Mouse (Mus musculus) liver, adult 2 months (tissue): Measurements from ENCODE around the gene Pcsk1n. TPM values are rescaled to one million over a fixed set of nuclear protein-coding genes. Genes with fewer than 3 reads are reported as not detected.
A peak's percentile ranks its signal among the peaks of the same experiment; 100 is the strongest.

ENCODE experiments used
- DNase-seq: peaks from one replicate; pipeline ENCODE4 v3.0.0-alpha.2; 2011; ENCODE audit warnings: low read depth, low spot score; ENCODE audit errors: extremely low read depth
- H3K27ac ChIP-seq: fragments of 200-500 bp; replicated peaks from 2 replicates; pipeline ENCODE4 v1.5.1; 2012; ENCODE audit warnings: low read depth, mild to moderate bottlenecking, control low read depth, inconsistent platforms, low read length; ENCODE audit not compliant: insufficient read depth
- H3K27me3 ChIP-seq: fragments of 200-500 bp; 2 replicates; pipeline ENCODE4 v1.6.1; 2012; ENCODE audit warnings: mild to moderate bottlenecking, moderate library complexity, low read length, inconsistent platforms; ENCODE audit not compliant: control insufficient read depth, insufficient read depth
- H3K36me3 ChIP-seq: fragments of 200-500 bp; 2 replicates; pipeline ENCODE4 v1.6.1; 2012; ENCODE audit warnings: low read length, inconsistent platforms; ENCODE audit not compliant: control insufficient read depth, insufficient read depth
- H3K4me1 ChIP-seq: fragments of 200-500 bp; 2 replicates; pipeline ENCODE4 v1.6.1; 2011; ENCODE audit warnings: low read length; ENCODE audit not compliant: control insufficient read depth, insufficient read depth
- H3K4me3 ChIP-seq: fragments of 200-500 bp; 2 replicates; pipeline ENCODE4 v1.5.1; 2011; ENCODE audit warnings: low read depth, mild to moderate bottlenecking, control low read depth, low read length, moderate library complexity; ENCODE audit not compliant: insufficient read depth
- H3K79me2 ChIP-seq: fragments of 200-500 bp; 2 replicates; pipeline ENCODE4 v1.6.1; 2012; ENCODE audit warnings: inconsistent platforms, mild to moderate bottlenecking, low read length, moderate library complexity; ENCODE audit not compliant: control insufficient read depth, insufficient read depth
- H3K9ac ChIP-seq: fragments of 200-500 bp; 2 replicates; pipeline ENCODE4 v1.6.1; 2012; ENCODE audit warnings: low read depth, mild to moderate bottlenecking, control low read depth, inconsistent platforms, low read length
- CTCF ChIP-seq: fragments of 200-500 bp; IDR thresholded peaks from 2 replicates; pipeline ENCODE4 v1.5.1; 2011; ENCODE audit warnings: low read depth, low read length, control low read depth
- POLR2A ChIP-seq: fragments of 200-500 bp; IDR thresholded peaks from 2 replicates; pipeline ENCODE4 v1.6.1; 2011; ENCODE audit warnings: low read length, control low read depth; ENCODE audit not compliant: insufficient read depth; ENCODE audit errors: extremely low read depth
- WGBS: fragments of 180-500 bp; shearing (Covaris S2); methylation state at CpG from one replicate; pipeline ENCODE4 v1.1.7; 2018; 5-methylcytosine and 5-hydroxymethylcytosine counted together
- polyA plus RNA-seq: library from polyadenylated mRNA; depleted of rRNA; stranded (reverse); fragments of >200 nt; gene quantifications from 2 replicates; pipeline ENCODE4 v1.2.3, GENCODE M21; 2012; rRNA removed
- total RNA-seq: library from RNA; depleted of rRNA; stranded (reverse); fragments of >200 nt; gene quantifications from 2 replicates; pipeline ENCODE4 v1.2.3, GENCODE M21; 2014; rRNA removed

The Pcsk1n gene
- total RNA-seq: 0.09 TPM in 1 of 2 replicates, not detected in the other
- not detected in 2 replicates for polyA plus RNA-seq

DNA sequence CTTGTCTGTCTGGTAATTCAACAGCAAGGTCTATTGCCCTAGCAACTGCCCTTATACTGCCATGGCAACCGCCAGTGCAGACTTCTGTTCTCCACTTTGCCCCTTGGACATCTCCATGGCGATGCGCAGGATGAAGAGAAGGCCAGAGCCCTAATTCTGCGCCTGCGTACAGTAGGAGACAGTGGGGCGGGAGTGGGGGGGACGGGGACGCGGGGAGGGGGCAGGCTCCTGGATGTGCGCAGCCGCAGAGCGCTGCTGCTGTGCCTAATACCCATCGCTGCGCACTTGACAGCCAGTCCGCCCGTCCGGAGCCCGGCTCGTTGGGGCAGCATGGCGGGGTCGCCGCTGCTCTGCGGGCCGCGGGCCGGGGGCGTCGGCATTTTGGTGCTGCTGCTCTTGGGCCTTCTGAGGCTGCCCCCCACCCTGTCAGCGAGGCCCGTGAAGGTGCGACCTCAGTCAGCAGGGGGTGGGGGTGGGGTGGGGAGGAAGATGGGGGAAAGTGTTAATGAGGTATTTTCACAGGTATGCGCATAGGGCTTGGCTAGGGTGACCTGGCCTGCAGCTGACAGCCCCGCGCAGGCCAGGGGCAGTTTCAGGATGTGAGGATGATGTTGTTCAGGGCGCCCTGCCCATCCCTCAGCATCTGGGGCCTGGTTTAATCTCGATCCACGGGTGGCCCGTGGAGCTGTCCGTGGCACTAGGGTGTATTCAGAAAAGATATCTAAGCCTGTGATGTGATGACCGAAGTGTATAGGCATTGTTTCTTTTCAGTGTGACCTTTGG, at the start of gene Pcsk1n:
Gene Pcsk1n, plus strand, starts transcription at position 222 of the 783 bp plus-strand sequence.
- Histone ChIP-seq H3K27me3 (peaks cover 13% of the 10 kb centered on the region), H3K79me2 (no peaks in the 10 kb centered on the region), H3K27ac (no peak within 1 kb of the TSS), H3K4me1 (no peaks in the 10 kb centered on the region), H3K4me3 (no peak within 1 kb of the TSS), H3K9ac (no peak within 1 kb of the TSS), H3K36me3 (no peaks in the 10 kb centered on the region)
- TF ChIP-seq POLR2A (no peak), CTCF (no peak)
- DNase-seq: no peak
- WGBS: 20% methylated on average over 27 of the region's 40 CpGs

DNA sequence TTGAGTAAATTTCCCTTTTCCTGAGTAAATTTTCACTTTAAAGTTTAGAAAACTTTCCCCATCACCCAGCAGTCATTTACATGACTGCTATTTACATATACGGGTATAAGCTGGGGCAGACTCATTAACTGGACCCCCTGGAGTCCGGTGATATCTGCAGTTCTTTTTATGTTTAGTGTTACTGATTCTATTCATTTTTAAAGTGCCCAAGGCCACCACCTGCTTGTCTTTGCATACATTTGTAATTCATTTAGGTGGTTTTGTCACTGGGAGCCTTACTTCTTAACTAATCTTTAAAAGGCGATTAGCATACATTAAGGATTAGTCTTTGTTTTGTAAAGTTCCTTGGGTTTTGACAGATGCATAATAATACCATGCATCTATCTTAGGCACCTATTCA, 49.8 kb upstream of the Pcsk1n start:
- no peak for DNase-seq
- Histone ChIP-seq H3K79me2 (no peaks in the 10 kb centered on the region), H3K9ac (no peak overlapping the region), H3K4me3 (no peak overlapping the region), H3K27ac (no peak overlapping the region), H3K4me1 (no peaks in the 10 kb centered on the region), H3K27me3 (no peaks in the 10 kb centered on the region), H3K36me3 (peaks cover 16% of the 10 kb centered on the region)
- WGBS: 77% methylated on average over 3 of the region's 3 CpGs
- TF ChIP-seq CTCF (no peak), POLR2A (no peak)

DNA sequence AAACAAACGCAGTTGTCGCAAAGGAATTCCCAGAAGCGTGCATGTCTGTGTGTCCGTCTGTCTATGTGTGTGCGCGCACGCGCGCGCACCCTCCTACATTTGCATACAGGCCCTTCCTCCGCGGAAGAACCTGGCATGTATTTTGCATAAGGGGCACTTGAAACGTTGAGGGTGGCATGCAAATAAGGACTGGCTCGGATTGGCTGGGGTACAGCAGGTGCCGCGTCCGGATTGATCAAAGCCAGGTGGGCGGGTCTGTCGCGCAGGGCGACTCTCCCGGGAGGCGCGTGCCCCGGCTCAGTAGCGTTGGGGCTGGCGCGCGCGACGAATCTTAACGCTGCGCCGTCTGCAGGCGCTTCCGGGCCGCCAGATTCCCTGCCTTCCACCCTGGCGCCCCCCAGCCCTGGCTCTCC, 41.6 kb upstream of the Pcsk1n start, which contains the start of gene Pim2:
Gene Pim2, plus strand, starts transcription at position 256 of the 413 bp plus-strand sequence.
- peaks cover 3% of the 10 kb centered on the region; the same call in 1 of the 2 replicates for H3K36me3 ChIP-seq
- H3K27ac ChIP-seq: peak within 1 kb of the TSS; percentile 38
- TF ChIP-seq POLR2A (no peak), CTCF (no peak)
- DNase-seq: peak; percentile 89
- H3K79me2 ChIP-seq: no peaks in the 10 kb centered on the region
- H3K9ac ChIP-seq: peak within 1 kb of the TSS; percentile 68
- peak within 1 kb of the TSS; percentile 62; the same call in 1 of the 2 replicates for H3K4me3 ChIP-seq
- H3K27me3 ChIP-seq: no peaks in the 10 kb centered on the region
- WGBS: under 1% methylated on average over 14 of the region's 38 CpGs
- no peaks in the 10 kb centered on the region for H3K4me1 ChIP-seq

DNA sequence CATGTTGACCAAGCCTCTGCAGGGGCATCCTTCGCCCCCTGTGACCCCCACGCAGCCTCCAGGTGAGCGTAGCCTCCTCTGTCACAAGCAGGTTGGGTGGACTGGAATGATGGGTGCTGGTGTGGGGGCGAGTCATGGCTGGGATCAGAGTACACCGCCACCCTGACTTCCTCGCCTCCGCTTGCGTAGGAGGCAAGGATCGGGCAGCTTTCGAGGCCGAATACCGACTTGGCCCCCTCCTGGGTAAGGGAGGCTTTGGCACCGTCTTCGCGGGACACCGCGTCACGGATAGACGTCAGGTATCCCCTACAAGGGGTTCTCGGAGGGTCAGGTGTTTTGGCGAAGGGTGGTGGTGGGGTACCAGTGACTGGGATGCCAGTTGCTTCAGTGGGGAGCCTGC, 41.1 kb upstream of the Pcsk1n start:
- no peak for TF ChIP-seq CTCF
- TF ChIP-seq POLR2A: no peak
- DNase-seq: no peak
- peak overlapping the region; percentile 68 for H3K9ac ChIP-seq
- no peaks in the 10 kb centered on the region; the same call in 1 of the 2 replicates for H3K36me3 ChIP-seq
- no peak overlapping the region; the same call in 1 of the 2 replicates for H3K27ac ChIP-seq
- no peaks in the 10 kb centered on the region for H3K27me3 ChIP-seq
- under 1% methylated on average over 21 of the region's 21 CpGs for WGBS
- peak overlapping the region; percentile 62; the same call in 1 of the 2 replicates for H3K4me3 ChIP-seq
- H3K79me2 ChIP-seq: no peaks in the 10 kb centered on the region
- no peaks in the 10 kb centered on the region for H3K4me1 ChIP-seq

DNA sequence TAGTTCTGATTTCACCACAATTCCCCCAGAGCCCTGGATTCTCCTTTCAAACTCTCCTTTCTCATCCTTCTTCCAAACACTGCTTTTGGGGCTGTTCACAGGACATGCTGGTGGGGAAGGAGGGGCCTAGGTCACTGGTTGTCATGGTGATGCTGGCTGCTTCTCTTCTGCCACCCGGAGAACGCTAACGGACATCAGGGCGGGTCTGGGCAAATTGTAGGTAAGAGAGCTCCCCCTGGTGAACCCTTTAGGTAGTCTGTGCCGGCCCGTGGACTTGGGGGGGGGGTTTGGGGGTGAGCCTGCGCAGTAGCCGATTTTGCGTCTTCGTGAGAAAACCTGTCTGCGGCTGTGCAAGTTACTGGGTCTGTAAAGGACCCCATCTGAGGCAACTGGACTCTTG, 39.8 kb upstream of the Pcsk1n start:
- DNase-seq: peak; percentile 61
- Histone ChIP-seq H3K9ac (0 out of 2 replicates have a peak overlapping the region, but pooled peaks have one; percentile 28), H3K4me3 (no peak overlapping the region), H3K79me2 (peaks cover 5% of the 10 kb centered on the region; the same call in 1 of the 2 replicates), H3K4me1 (no peaks in the 10 kb centered on the region), H3K36me3 (no peaks in the 10 kb centered on the region; the same call in 1 of the 2 replicates), H3K27me3 (no peaks in the 10 kb centered on the region), H3K27ac (no peak overlapping the region)
- TF ChIP-seq CTCF (peak; percentile 57), POLR2A (no peak)
- 2% methylated on average over 11 of the region's 11 CpGs for WGBS
